Mouse (Mus musculus): ENCODE data around the gene Wdr75. TPM values are rescaled to one million over a fixed set of nuclear protein-coding genes. Genes with fewer than 3 reads are reported as not detected.

Gene Wdr75
- polyA plus RNA-seq, 1 experiment from 2014 or later: 66.6 TPM

Other genes with a start within 250 kb of the Wdr75 start
- gene Gm5269, start 95.1 kb downstream of the Wdr75 start, polyA plus RNA-seq (2016; fragmentation: Nextera tagmentation; extraction: Ambion mirVana): not detected in 2 replicates
- gene Slc40a1, start 131.4 kb downstream of the Wdr75 start, polyA plus RNA-seq (2016; fragmentation: Nextera tagmentation; extraction: Ambion mirVana): 85.3 and 85.7 TPM in 2 replicates